12 mouse cellular contexts compared by ENCODE assay signal in the genomic region with DNA sequence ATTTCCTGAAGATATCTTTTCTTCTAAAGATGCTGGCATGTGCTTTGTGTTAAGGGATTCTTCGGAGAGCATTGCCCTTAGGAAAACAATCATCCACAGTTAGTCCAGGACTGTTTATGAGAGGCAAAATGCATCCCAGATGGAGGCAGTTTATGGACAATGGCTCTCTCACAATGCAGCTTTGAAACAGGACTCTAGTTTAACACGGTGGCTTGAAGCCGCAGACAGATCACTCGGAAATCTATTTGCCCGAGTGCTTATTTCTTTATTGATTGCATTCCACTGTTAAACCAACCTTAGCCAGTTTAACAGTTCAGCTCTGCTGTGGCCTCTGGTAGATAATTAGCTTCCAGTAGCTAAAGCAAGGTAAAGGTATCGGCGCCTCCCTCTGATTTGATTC.
A peak's percentile ranks its signal among the peaks of the same experiment; 100 is the strongest.
DNase-seq lines count a peak whose midpoint lies in the region; ATAC-seq lines count a peak whose summit lies in the region.
"Had no signal": no experiment of that assay in that cellular context is flagged by ENCODE, and none has a peak within 500 bp of the region (broad histone marks: within the 10 kb centered on the region; RNA-seq: fewer than 3 reads in every experiment).

No protein-coding gene starts in this region.

- no peak overlapping the region for H3K4me2 ChIP-seq in hindbrain, embryonic 15.5 days
- no peak overlapping the region for H3K4me2 ChIP-seq in hindbrain, embryonic 16.5 days (ENCODE audit: low read length)
- peak overlapping the region; percentile 15; the same call in 1 of the 2 replicates for H3K4me2 ChIP-seq in embryonic facial prominence, embryonic 14.5 days (ENCODE audit: low read depth, low read length)
- H3K4me2 ChIP-seq in neural tube, embryonic 15.5 days, result no peak overlapping the region

- H3K27ac ChIP-seq in hindbrain, embryonic 15.5 days (replicated peaks), result peak overlapping the region; percentile 61; the same call in 1 of the 2 replicates
- no peak overlapping the region for H3K27ac ChIP-seq in hindbrain, embryonic 16.5 days (ENCODE audit: low read depth, low read length)
- peak overlapping the region; percentile 35; the same call in 1 of the 2 replicates for H3K27ac ChIP-seq in embryonic facial prominence, embryonic 14.5 days (replicated peaks; ENCODE audit: low read depth, low read length)
- peak overlapping the region; percentile 43 for H3K27ac ChIP-seq in neural tube, embryonic 15.5 days (replicated peaks)

- peaks cover 23% of the 10 kb centered on the region for H3K4me1 ChIP-seq in hindbrain, embryonic 15.5 days (replicated peaks)
- peaks cover 5% of the 10 kb centered on the region; the same call in 1 of the 2 replicates for H3K4me1 ChIP-seq in hindbrain, embryonic 16.5 days (ENCODE audit: control insufficient read depth, insufficient read depth, low read depth, low read length)
- peaks cover 38% of the 10 kb centered on the region for H3K4me1 ChIP-seq in embryonic facial prominence, embryonic 14.5 days (ENCODE audit: control insufficient read depth, insufficient read depth, low read length)
- peaks cover 23% of the 10 kb centered on the region for H3K4me1 ChIP-seq in neural tube, embryonic 15.5 days

- no peak overlapping the region for H3K9ac ChIP-seq in hindbrain, embryonic 15.5 days
- H3K9ac ChIP-seq in hindbrain, embryonic 16.5 days (ENCODE audit: low read depth, low read length), result no peak overlapping the region
- no peak overlapping the region for H3K9ac ChIP-seq in embryonic facial prominence, embryonic 14.5 days (ENCODE audit: low read depth, low read length)
- no peak overlapping the region for H3K9ac ChIP-seq in neural tube, embryonic 15.5 days (replicated peaks)

- H3K9me3 ChIP-seq in hindbrain, embryonic 15.5 days, result no peaks in the 10 kb centered on the region
- H3K9me3 ChIP-seq in hindbrain, embryonic 16.5 days (ENCODE audit: control insufficient read depth, low read length), result no peaks in the 10 kb centered on the region
- no peaks in the 10 kb centered on the region for H3K9me3 ChIP-seq in embryonic facial prominence, embryonic 14.5 days (ENCODE audit: control insufficient read depth, low read length)
- no peaks in the 10 kb centered on the region for H3K9me3 ChIP-seq in neural tube, embryonic 15.5 days (replicated peaks)

- H3K4me3 ChIP-seq in hindbrain, embryonic 15.5 days, result no peak overlapping the region
- no peak overlapping the region for H3K4me3 ChIP-seq in hindbrain, embryonic 16.5 days (ENCODE audit: low read length)
- H3K4me3 ChIP-seq in embryonic facial prominence, embryonic 14.5 days (ENCODE audit: low read depth, low read length), result no peak overlapping the region
- H3K4me3 ChIP-seq in neural tube, embryonic 15.5 days (replicated peaks), result no peak overlapping the region

- H3K27me3 ChIP-seq in hindbrain, embryonic 15.5 days, result no peaks in the 10 kb centered on the region
- no peaks in the 10 kb centered on the region for H3K27me3 ChIP-seq in hindbrain, embryonic 16.5 days (replicated peaks; ENCODE audit: control insufficient read depth, insufficient read depth, low read length)
- H3K27me3 ChIP-seq in embryonic facial prominence, embryonic 14.5 days (replicated peaks; ENCODE audit: control insufficient read depth, insufficient read depth, low read length), result no peaks in the 10 kb centered on the region
- H3K27me3 ChIP-seq in neural tube, embryonic 15.5 days (replicated peaks), result no peaks in the 10 kb centered on the region

- intact Hi-C loops in left cerebral cortex, postnatal 4 days (cut with DNase I), result no loop called here

- no peaks in the 10 kb centered on the region for H3K36me3 ChIP-seq in hindbrain, embryonic 15.5 days
- peaks cover 3% of the 10 kb centered on the region; the same call in 1 of the 2 replicates for H3K36me3 ChIP-seq in hindbrain, embryonic 16.5 days (ENCODE audit: control insufficient read depth, insufficient read depth, low read length)
- H3K36me3 ChIP-seq in embryonic facial prominence, embryonic 14.5 days (ENCODE audit: control insufficient read depth, insufficient read depth, low read length), result peaks cover 8% of the 10 kb centered on the region; the same call in 1 of the 2 replicates
- no peaks in the 10 kb centered on the region for H3K36me3 ChIP-seq in neural tube, embryonic 15.5 days

- WGBS in hindbrain, embryonic 15.5 days, result 57% methylated on average over 7 of the region's 7 CpGs
- WGBS in hindbrain, embryonic 16.5 days, result 51% methylated on average over 7 of the region's 7 CpGs
- 42% methylated on average over 7 of the region's 7 CpGs for WGBS in embryonic facial prominence, embryonic 14.5 days
- WGBS in neural tube, embryonic 15.5 days, result 33% methylated on average over 7 of the region's 7 CpGs

- peak; percentile 71 for DNase-seq in embryonic facial prominence, embryonic 14.5 days (ENCODE audit: low spot score)
- peak; percentile 33 for DNase-seq in kidney, postnatal 10 days
- no peak for DNase-seq in cerebellum, adult 11-12 months
- no peak for DNase-seq in left cerebral cortex, postnatal 4 days
- no peak for DNase-seq in gastrocnemius, postnatal 25 days
- DNase-seq: cerebellum, postnatal 25 days; heart, adult 18-20 months had no signal

- no peak for ATAC-seq in hindbrain, embryonic 15.5 days (ENCODE audit: low FRiP score, low read depth)
- no peak for ATAC-seq in hindbrain, embryonic 16.5 days
- peak; percentile 64; the same call in 1 of the 2 replicates for ATAC-seq in embryonic facial prominence, embryonic 14.5 days (ENCODE audit: low read depth)
- no peak for ATAC-seq in neural tube, embryonic 15.5 days (ENCODE audit: low FRiP score)
- ATAC-seq: intestine, embryonic 16.5 days; lung, postnatal 0 days had no signal

Comparison
In these comparisons a context has a peak if more than half of its experiments do, and no peak if none do; other contexts are left out.
1. DNase-seq: peak in embryonic facial prominence, embryonic 14.5 days (single experiment) and kidney, postnatal 10 days (single experiment); none in cerebellum, adult 11-12 months (single experiment), left cerebral cortex, postnatal 4 days (single experiment) and gastrocnemius, postnatal 25 days (single experiment).